Mouse (Mus musculus): ENCODE data around the gene Grrp1.

The Grrp1 gene

GRCm38 (mm10) chr4:134243516-134244250, 10.2 kb downstream of the Grrp1 start, which contains the start of gene E130218I03Rik:
Gene E130218I03Rik (plus strand): TSS chr4:134243662.
- DNase-seq (ENCODE audit: low spot score in 2 of 2) = no peak

DNA sequence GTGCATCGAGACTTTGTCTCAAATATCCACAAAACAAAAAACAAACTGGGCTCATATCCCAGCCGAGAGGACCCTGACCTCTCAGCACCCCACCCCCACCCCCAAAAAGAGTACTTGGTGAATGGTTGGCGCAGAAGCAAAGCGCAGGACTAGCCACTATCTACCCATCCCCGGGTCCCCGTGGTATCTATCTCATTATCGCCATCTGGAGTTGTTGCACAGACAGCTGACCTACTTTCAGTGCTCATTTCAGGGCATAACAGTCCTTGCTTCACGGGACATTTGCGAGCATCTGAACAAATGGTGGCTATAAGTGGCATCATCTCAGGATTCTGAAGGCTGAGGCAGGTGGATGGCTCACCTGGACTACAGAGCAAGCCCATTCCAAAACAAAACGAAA, 15.2 kb downstream of the Grrp1 start:
- DNase-seq (ENCODE audit: low spot score in 2 of 2) = no peak

- DNase-seq (ENCODE audit: low spot score in 2 of 2) = no peak
Measured at GRCm38 (mm10) chr4:134238279-134238651, 15.6 kb downstream of the Grrp1 start, which contains the start of gene Cnksr1. Gene Cnksr1 (minus strand): TSS chr4:134238399.

GRCm38 (mm10) chr4:134237582-134238278, 16.2 kb downstream of the Grrp1 start:
- no peak for DNase-seq (ENCODE audit: low spot score in 2 of 2)

DNA sequence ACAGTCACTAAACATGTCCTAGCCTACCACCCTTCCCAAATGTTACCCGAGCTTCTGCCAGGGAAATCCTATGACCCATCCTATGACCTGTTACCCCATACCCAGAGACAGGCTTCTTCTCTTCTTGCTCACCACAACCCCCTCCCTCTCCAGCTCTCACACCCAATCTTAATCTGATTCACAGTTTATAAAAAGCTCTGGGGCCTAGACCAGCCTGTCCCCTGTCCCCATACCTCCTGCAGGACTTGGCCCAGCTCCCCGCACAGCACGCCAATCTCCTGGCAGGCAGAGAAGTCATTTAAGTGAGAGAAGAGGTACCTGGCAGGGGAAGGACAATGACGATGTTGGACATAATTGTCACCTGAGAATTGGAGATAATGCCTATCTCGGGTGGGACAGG, 19.0 kb downstream of the Grrp1 start:
- no peak for DNase-seq (ENCODE audit: low spot score in 2 of 2)

DNA sequence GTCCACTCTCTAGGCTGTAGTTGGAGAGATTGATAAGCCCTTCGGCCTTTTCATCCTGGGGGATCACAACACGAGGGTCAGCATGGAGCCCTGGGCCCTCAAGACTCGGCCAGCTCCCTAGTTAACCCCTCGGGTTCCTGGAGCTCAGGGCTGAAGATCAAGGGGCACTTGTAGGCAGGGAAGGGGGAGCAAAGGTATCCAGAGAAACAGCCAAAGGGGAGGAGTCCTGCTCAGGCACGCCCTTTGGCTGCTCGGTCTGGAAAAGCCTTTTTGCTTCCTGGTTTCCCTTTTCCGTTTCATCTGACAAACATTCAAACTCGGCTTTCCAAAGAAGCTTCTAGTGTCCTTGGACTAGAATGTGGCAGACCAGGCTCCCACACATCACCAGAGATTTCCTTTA, 23.5 kb downstream of the Grrp1 start:
- DNase-seq (ENCODE audit: low spot score in 2 of 2) = no peak

- DNase-seq (ENCODE audit: low spot score in 2 of 2) = no peak
Measured at GRCm38 (mm10) chr4:134227194-134227593, 26.7 kb downstream of the Grrp1 start, which contains the start of gene Catsper4. Gene Catsper4 (minus strand): TSS chr4:134227383.

- no peak for DNase-seq (ENCODE audit: low spot score in 2 of 2)
Measured at GRCm38 (mm10) chr4:134222793-134223600, 30.9 kb downstream of the Grrp1 start.

DNA sequence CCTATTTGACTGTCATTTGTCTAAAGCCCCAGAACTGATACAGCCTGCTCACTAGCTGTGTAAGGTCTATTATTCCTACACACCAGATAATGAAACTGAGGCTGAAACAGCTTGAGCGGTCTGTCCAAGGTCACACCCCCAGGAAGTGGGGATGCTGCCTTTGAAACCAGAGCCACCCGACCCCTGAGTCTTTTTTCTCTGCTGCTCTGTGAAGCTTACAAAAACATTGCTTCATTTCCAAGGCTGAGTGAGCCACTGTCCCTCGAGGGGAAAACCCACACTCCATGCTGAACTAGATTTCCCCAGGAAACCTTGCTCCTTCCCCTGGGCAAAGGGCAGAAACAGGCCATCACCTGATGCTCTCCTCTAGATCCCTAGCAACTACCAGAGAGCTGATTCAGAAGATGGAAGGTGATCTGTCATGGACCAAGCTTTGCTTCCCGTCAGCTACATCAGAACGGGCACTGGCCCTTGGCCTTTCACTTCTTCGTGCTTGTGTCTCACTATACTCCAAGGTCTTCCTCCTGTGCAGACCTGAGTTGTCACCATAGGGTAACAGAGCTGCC, 47.3 kb downstream of the Grrp1 start:
- DNase-seq (ENCODE audit: low spot score in 2 of 2) = no peak

DNA sequence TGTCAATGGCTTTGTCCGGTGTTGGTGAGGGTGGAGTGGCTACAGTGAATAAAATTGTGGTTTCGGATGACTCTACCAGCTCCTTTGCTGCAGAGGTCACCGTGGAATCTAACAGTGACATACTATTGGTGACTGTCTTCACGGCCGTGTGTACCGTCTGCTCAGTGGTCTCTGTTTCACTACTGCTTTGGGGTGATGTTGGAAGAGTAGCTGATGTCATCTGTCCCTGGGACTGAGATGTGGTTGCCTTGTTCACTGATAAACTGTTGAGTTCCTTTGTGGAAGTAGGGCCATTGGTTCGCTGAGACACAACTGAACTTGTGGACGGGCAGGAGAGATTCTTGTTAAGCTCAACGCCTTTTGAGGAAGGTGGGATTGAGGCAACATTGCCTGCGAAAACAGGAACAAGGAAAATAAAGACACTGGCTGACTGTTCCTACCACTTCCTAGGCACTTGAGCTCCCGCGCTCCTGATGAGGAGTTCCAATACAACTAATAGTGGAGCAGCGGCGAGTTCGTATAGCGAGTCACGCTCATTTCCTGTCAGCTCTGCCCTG, 50.5 kb downstream of the Grrp1 start:
- no peak for DNase-seq (ENCODE audit: low spot score in 2 of 2)

DNA sequence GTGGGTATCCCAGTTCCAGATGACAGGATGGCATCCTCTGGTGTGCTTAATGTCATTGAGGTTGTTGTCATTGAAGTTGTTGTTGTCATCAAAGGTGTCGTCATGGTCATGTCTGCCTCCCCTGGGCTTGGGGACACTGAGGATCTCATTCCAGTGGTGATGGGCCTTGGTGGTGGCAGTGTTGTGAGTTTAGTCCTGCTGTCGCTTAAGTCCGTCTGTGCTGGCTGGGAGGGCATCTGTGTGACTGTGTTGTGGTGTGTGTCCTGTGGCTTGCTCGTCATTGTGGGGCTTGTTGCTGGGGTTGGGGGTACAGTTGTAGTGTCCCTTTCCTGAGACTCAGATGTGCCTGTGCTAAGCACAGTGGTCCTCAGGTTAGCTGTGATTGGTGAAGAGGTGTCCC, 51.0 kb downstream of the Grrp1 start, which contains the start of gene Gm7534:
Gene Gm7534 (minus strand): TSS at position 101 of the 400 bp plus-strand sequence.
- DNase-seq (ENCODE audit: low spot score in 2 of 2) = no peak
